Mouse (Mus musculus) myocyte (in vitro differentiated cells): Measurements from ENCODE around the gene Cited2. TPM values are rescaled to one million over a fixed set of nuclear protein-coding genes. Genes with fewer than 3 reads are reported as not detected.

ENCODE experiments used
- H3K27me3 ChIP-seq: one replicate; pipeline ENCODE4 v1.6.1; 2011; ENCODE audit not compliant: control insufficient read depth, insufficient read depth, insufficient read length
- H3K36me3 ChIP-seq: one replicate; pipeline ENCODE4 v1.6.1; 2011; ENCODE audit not compliant: control insufficient read depth, insufficient read depth
- H3K4me2 ChIP-seq: one replicate; pipeline ENCODE4 v1.6.1; 2011; ENCODE audit warnings: low read depth, control low read depth
- H3K4me3 ChIP-seq: one replicate; pipeline ENCODE4 v1.5.1; 2011; ENCODE audit warnings: mild to moderate bottlenecking, control low read depth, moderate library complexity
- H3K79me2 ChIP-seq: one replicate; pipeline ENCODE4 v1.6.1; 2011; ENCODE audit not compliant: control insufficient read depth, insufficient read depth
- H3ac ChIP-seq: one replicate; pipeline ENCODE4 v1.6.1; 2011; ENCODE audit not compliant: control insufficient read depth, insufficient read length
- CEBPB ChIP-seq: IDR thresholded peaks from 2 replicates; pipeline ENCODE4 v1.6.1; 2011; ENCODE audit warnings: mild to moderate bottlenecking, moderate library complexity; ENCODE audit not compliant: poor library complexity, insufficient read depth, severe bottlenecking
- E2F4 ChIP-seq: IDR thresholded peaks from one replicate; pipeline ENCODE4 v1.6.1; 2011; ENCODE audit warnings: mild to moderate bottlenecking, control low read depth, moderate library complexity; ENCODE audit not compliant: insufficient read depth
- MAX ChIP-seq: IDR thresholded peaks from one replicate; pipeline ENCODE4 v1.6.1; 2011; ENCODE audit warnings: low read depth, mild to moderate bottlenecking, control low read depth
- MYOD1 ChIP-seq, 3 experiments: IDR thresholded peaks; one replicate each; pipeline ENCODE4 v1.6.1; 2011; ENCODE audit warnings: control low read depth in 2 of 3, low read depth in 2 of 3, mild to moderate bottlenecking in 2 of 3, moderate library complexity in 1 of 3; ENCODE audit not compliant: insufficient read length in 2 of 3, control insufficient read depth in 1 of 3
- MYOG ChIP-seq, 3 experiments: IDR thresholded peaks; one replicate each; pipeline ENCODE4 v1.6.1; 2011; ENCODE audit warnings: control low read depth in 2 of 3, low read depth in 2 of 3, mild to moderate bottlenecking in 2 of 3; ENCODE audit not compliant: insufficient read length in 2 of 3, control insufficient read depth in 1 of 3, insufficient read depth in 1 of 3
- POLR2A ChIP-seq: IDR thresholded peaks from one replicate; pipeline ENCODE4 v1.6.1; 2011; ENCODE audit warnings: low read depth, mild to moderate bottlenecking, control low read depth, moderate library complexity; ENCODE audit not compliant: insufficient read length
- POLR2AphosphoS2 ChIP-seq: IDR thresholded peaks from one replicate; pipeline ENCODE4 v1.6.1; 2011; ENCODE audit warnings: low read depth, control low read depth; ENCODE audit not compliant: insufficient read length
- REST ChIP-seq: IDR thresholded peaks from one replicate; pipeline ENCODE4 v1.6.1; 2011; ENCODE audit warnings: mild to moderate bottlenecking, control low read depth, moderate library complexity; ENCODE audit not compliant: insufficient read depth, insufficient read length
- SRF ChIP-seq: IDR thresholded peaks from one replicate; pipeline ENCODE4 v1.6.1; 2011; ENCODE audit warnings: low read depth; ENCODE audit not compliant: control insufficient read depth, insufficient read length
- TCF12 ChIP-seq: IDR thresholded peaks from one replicate; pipeline ENCODE4 v1.6.1; 2011; ENCODE audit warnings: mild to moderate bottlenecking, control low read depth; ENCODE audit not compliant: poor library complexity, insufficient read depth, severe bottlenecking
- TCF3 ChIP-seq: IDR thresholded peaks from one replicate; pipeline ENCODE4 v1.6.1; 2011; ENCODE audit warnings: low read depth, control low read depth; ENCODE audit not compliant: insufficient read length
- USF1 ChIP-seq: IDR thresholded peaks from one replicate; pipeline ENCODE4 v1.6.1; 2011; ENCODE audit warnings: low read depth, mild to moderate bottlenecking, control low read depth, moderate library complexity
- polyA plus RNA-seq: library from polyadenylated mRNA; unstranded; fragments of >200 nt; fragmentation: generic; extraction: Trizol; gene quantifications from one replicate; pipeline ENCODE4 v1.2.1, GENCODE M21; 2012; ENCODE audit warnings: missing spikeins

The Cited2 gene
- polyA plus RNA-seq, 1 experiment = 70.4 TPM

DNA sequence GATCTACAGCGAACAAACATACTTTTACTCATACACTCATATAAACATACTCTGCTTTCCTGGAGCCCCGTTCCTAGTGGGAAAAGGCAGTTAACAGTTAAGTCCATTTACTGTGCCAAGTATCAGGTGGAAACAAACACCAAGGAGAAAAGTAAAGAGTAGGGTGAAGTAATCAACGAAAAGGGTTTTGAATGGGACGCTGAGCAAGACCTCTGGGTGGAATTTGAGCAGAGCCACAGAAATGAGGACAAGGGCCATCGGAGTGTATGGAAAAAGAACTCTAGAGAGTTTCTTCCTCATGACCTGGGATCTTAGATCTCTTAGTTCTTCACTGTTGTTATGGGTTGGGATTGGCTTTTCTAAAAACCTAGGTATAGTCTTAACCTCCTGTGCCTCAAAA, 3.4 kb upstream of the Cited2 start:
- Histone ChIP-seq H3K4me3 (no peak overlapping the region), H3K4me2 (no peak overlapping the region), H3K36me3 (no peaks in the 10 kb centered on the region), H3K27me3 (no peaks in the 10 kb centered on the region), H3K79me2 (peaks cover 13% of the 10 kb centered on the region), H3ac (no peak overlapping the region)
- no peak for TF ChIP-seq REST
- TF ChIP-seq TCF12 = no peak
- no peak for TF ChIP-seq CEBPB
- TF ChIP-seq USF1 = no peak
- TF ChIP-seq MYOG (IDR thresholded peaks at IDR 0.05; ENCODE audit: control insufficient read depth in 1 of 3, insufficient read depth in 1 of 3, insufficient read length in 2 of 3, low read depth in 2 of 3) = no peak
- no peak for TF ChIP-seq TCF3
- TF ChIP-seq MYOD1 (IDR thresholded peaks at IDR 0.05; ENCODE audit: control insufficient read depth in 1 of 3, insufficient read length in 2 of 3, low read depth in 2 of 3) = no peak
- no peak for TF ChIP-seq MAX
- TF ChIP-seq SRF = no peak
- no peak for TF ChIP-seq POLR2AphosphoS2
- TF ChIP-seq POLR2A = no peak
- no peak for TF ChIP-seq E2F4

DNA sequence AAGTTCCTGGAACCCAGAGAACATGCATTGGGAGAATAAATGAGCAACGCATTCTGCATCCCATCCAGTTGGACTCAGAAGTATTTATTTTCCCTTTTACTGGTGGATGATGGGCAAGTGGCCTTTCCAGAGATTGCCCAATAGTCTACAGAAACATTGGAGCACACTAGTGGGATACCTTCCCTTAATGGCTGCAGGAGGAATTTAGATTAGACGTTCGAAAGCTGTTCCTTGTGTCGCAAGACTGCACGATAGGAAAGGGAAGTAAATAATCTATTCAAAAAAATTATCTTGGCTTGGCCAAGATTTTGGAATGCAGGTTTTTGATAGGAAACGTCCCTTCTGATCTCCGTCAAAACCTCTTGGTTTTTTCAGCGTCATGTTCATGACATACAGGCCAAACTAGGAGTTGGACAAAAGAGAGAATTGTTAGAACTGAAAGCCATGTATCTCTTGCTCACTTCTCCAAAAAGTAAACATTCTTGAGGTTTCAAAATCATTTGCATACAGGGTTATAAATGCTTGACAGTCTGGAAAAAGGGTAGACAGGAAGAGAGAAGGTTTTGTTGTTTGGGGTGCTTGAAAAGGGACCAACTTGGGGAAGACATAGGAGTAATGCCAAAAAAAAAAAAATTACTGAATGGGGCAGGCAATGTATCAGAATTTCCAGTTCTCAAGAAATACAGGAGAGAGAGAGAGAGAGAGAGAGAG, 2.0 kb upstream of the Cited2 start:
- Histone ChIP-seq H3K79me2 (peaks cover 27% of the 10 kb centered on the region), H3K27me3 (no peaks in the 10 kb centered on the region), H3ac (no peak overlapping the region), H3K4me2 (peak overlapping the region; percentile 85), H3K4me3 (peak overlapping the region; percentile 78), H3K36me3 (peaks cover 7% of the 10 kb centered on the region)
- no peak for TF ChIP-seq POLR2A
- no peak for TF ChIP-seq MYOD1 (IDR thresholded peaks at IDR 0.05; ENCODE audit: control insufficient read depth in 1 of 3, insufficient read length in 2 of 3, low read depth in 2 of 3)
- no peak for TF ChIP-seq MYOG (IDR thresholded peaks at IDR 0.05; ENCODE audit: control insufficient read depth in 1 of 3, insufficient read depth in 1 of 3, insufficient read length in 2 of 3, low read depth in 2 of 3)
- no peak for TF ChIP-seq CEBPB
- no peak for TF ChIP-seq SRF
- no peak for TF ChIP-seq MAX
- TF ChIP-seq POLR2AphosphoS2 = no peak
- no peak for TF ChIP-seq USF1

DNA sequence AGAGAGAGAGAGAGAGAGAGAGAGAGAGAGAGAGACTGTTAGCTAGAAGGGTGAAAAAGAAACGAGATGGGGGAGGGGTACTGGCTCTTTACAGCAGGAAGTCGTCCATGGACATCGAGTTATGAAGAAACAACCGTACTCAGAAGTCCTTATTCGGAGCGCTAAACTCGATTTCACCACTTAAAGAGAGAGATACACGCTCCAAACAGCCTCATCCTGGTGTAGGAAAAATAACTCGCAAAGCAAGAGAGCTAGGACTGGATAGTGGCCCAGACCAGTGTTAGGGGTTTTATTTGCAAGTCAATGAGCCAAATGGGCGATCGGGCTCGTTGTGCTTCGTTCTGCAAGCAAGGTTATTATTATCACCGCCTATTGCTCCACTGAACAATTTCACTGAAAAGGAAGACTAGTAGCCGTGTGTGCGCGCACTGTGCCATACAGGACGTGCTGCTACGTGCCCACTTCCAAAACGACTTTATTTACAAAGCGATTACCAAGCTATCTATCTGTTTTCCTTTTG, 1.4 kb upstream of the Cited2 start:
- Histone ChIP-seq H3K4me3 (peak overlapping the region; percentile 78), H3K79me2 (peaks cover 31% of the 10 kb centered on the region), H3K36me3 (peaks cover 7% of the 10 kb centered on the region), H3ac (peak overlapping the region; percentile 2), H3K27me3 (no peaks in the 10 kb centered on the region), H3K4me2 (peak overlapping the region; percentile 85)
- TF ChIP-seq POLR2A = no peak
- 0 out of 2 replicates have a peak, but pooled peaks have one; percentile 7 for TF ChIP-seq CEBPB
- TF ChIP-seq SRF = no peak

DNA sequence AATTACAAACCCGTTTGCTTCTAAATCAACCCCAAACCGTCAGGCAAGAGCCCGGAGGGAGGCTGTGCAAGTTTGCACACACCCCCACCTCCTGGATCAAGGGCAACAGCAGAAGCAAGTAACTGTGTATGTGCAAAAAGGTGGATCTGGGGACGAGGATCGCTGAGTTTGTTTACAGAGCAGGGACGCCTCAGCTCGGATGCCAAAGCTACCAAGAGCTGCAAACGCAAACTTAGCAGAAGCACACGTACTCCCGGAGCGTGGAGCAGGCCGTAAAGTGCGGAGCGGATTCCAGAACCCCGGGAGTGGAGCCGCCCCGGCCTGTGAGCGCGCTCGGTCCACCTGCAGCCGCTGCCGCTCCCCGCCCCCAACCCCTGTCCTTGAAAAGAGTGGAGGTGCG, 860 bp upstream of the Cited2 start:
- Histone ChIP-seq H3ac (peak overlapping the region; percentile 2), H3K4me2 (peak overlapping the region; percentile 85), H3K4me3 (peak overlapping the region; percentile 78), H3K27me3 (no peaks in the 10 kb centered on the region), H3K79me2 (peaks cover 31% of the 10 kb centered on the region), H3K36me3 (peaks cover 7% of the 10 kb centered on the region)
- TF ChIP-seq MYOG (IDR thresholded peaks at IDR 0.05; ENCODE audit: control insufficient read depth in 1 of 3, insufficient read depth in 1 of 3, insufficient read length in 2 of 3, low read depth in 2 of 3) (peak in 1 of 3 experiments; percentile 67), CEBPB (no peak), POLR2AphosphoS2 (peak; percentile 65), POLR2A (peak; percentile 63), MYOD1 (IDR thresholded peaks at IDR 0.05; ENCODE audit: control insufficient read depth in 1 of 3, insufficient read length in 2 of 3, low read depth in 2 of 3) (peak in 1 of 3 experiments; percentile 27), MAX (peak; percentile 23), TCF3 (no peak), REST (no peak), USF1 (no peak)

DNA sequence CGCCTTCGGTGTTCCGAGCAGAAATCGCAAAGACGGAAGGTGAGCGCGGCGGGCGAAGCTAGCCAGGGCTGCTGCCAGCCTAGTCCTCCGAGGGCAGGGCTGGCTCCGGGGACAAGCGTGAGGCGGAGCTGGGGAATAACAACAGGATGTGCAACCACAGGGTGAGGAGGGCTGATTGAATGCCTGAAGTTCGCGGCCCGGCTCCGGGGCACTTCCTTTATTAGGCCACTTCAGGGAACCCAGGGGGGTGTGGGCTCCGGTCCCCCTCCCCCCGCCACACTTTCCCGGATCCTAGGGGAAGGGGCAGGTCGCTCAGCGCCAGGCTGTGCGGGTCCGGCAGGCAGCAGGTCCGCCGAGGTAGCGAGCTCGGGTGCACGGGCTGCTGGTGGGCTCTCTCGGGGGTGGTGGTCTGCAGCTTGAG, 413 bp downstream of the Cited2 start:
- no peak for TF ChIP-seq USF1
- no peak for TF ChIP-seq MYOD1 (IDR thresholded peaks at IDR 0.05; ENCODE audit: control insufficient read depth in 1 of 3, insufficient read length in 2 of 3, low read depth in 2 of 3)
- TF ChIP-seq E2F4 = no peak
- no peak for TF ChIP-seq MAX
- no peak for TF ChIP-seq MYOG (IDR thresholded peaks at IDR 0.05; ENCODE audit: control insufficient read depth in 1 of 3, insufficient read depth in 1 of 3, insufficient read length in 2 of 3, low read depth in 2 of 3)
- TF ChIP-seq REST = no peak
- no peak for TF ChIP-seq TCF12
- no peak for TF ChIP-seq POLR2A
- no peak for TF ChIP-seq POLR2AphosphoS2
- TF ChIP-seq TCF3 = no peak
- no peak for TF ChIP-seq CEBPB
- no peak for TF ChIP-seq SRF
- H3ac ChIP-seq = peak overlapping the region; percentile 86
- no peaks in the 10 kb centered on the region for H3K27me3 ChIP-seq
- H3K4me3 ChIP-seq = peak overlapping the region; percentile 78
- H3K36me3 ChIP-seq = peaks cover 7% of the 10 kb centered on the region
- H3K4me2 ChIP-seq = no peak overlapping the region
- peaks cover 31% of the 10 kb centered on the region for H3K79me2 ChIP-seq
